Mouse (Mus musculus) ES-Bruce4 (cell line): Measurements from ENCODE around the gene Hc.

ENCODE experiments used
- EP300 ChIP-seq: IDR thresholded peaks from 2 replicates; pipeline ENCODE4 v1.6.1; 2011; ENCODE audit warnings: low read depth, low read length; ENCODE audit not compliant: insufficient read depth
- POLR2A ChIP-seq: IDR thresholded peaks from one replicate; pipeline ENCODE4 v1.8.1; 2011; ENCODE audit warnings: low read length; ENCODE audit not compliant: insufficient read depth

DNA sequence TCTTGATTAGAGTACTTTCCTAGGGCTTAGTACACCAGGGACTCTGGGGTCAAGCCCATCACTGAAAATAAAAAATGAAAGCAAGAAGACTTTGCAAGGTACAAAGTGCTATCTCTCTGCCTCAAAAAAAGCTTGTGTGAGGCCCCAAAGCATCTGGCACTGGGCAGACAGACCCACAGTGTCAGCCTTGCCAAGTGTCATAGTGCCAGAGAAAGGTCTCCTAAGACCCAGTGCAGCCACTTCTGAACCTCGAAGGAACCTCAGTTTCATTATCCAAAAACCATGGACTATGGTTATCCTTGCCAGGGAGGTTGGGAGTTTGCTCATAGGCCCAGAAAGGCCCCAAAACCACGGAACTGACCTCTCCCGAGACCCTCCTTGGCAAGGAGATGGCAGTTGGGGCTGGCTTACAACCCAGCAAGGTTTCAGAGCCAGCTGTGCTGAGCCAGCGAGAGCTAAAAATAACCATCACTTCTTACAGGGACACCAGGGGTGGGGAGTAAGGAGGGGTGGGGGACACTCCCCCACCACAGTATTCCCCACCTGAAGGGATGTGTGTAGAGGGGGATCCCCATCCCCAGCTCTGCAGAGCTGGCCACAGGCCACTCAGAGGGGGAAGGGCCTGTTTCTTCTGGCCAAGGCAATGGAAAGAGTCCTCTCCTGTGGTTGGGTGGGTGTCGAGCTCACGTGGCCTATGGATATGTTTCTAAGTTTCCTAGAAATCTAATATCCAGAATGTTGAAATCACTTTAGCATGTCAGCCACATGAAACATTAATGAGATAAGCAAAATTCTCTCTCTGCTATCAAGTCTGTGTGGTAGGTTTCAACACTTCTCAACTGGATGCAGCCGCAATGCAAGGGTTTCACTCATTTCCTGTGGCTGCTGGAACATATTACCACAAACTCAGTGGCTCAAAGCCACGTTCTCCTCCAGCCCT lies 122.7 kb downstream of the Hc start:
- TF ChIP-seq POLR2A (no peak), EP300 (no peak)
